Mouse (Mus musculus): ENCODE data around the gene Samd4b.

The Samd4b gene

DNA sequence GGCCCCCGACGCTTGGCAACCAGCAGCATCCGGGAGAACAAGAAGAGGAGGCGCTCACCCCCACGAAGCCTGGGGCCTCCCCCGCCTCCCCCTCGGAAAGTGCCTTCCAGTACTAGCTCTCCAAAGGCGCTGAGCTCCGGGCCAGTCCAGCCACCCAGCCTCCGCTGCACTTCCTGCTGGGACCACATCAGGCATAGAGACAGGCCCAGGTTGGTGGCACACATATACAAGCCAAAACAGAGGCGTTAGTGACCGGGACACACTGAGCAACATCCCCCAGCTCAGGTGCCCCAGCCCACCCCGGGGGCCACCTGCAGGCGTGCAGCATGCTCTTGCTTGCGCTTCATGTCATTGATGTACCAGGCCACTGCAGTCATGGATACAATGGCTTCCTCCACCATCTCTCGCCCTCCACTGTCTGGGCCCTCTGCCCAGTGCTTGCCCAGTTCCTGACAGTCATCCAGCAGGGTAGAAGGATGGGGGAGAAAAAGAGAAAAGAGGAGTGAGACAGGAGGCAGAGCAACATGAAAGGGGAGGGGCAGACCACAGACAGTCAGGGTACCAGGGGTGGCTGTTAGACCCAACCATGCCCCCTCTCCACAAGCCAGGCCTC is 230.2 kb downstream of the Samd4b start:
- CTCF ChIA-PET, result interaction anchor here (1.0 kb wide), 1 partner anchor 18 kb away, joined by 4 read pairs; no protein-coding TSS in a partner anchor

DNA sequence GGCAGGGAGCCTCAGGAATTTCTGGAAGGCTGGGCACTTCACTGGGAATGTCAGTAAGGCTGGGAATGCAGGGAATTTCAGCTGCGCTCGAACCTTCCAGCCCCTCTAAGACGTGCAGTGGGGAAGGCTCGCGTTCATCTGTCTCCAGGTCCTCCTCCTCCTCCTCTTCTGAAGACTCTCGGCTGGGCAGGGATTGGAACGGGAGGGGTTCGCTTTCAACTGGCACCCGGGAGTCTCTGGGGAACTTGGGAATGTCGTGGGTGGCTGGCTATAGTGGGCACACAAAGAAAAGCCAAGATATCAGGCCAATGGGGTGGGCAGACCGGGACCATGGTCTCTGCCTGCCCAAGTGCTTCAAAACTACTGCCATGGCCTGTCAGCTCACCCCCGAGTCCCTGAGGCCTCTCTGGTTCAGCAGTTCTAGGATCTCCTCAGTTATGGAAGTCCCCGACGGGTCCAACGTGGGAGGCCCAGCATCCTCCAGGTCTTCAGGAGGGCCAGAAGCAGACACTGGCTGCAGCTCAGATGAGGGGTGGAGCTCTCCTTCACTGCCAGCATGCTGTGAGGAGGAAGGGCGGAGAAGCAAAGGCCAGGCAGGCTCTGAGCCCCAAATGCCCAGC is 235.4 kb downstream of the Samd4b start:
- CTCF ChIA-PET, result no interaction called here

DNA sequence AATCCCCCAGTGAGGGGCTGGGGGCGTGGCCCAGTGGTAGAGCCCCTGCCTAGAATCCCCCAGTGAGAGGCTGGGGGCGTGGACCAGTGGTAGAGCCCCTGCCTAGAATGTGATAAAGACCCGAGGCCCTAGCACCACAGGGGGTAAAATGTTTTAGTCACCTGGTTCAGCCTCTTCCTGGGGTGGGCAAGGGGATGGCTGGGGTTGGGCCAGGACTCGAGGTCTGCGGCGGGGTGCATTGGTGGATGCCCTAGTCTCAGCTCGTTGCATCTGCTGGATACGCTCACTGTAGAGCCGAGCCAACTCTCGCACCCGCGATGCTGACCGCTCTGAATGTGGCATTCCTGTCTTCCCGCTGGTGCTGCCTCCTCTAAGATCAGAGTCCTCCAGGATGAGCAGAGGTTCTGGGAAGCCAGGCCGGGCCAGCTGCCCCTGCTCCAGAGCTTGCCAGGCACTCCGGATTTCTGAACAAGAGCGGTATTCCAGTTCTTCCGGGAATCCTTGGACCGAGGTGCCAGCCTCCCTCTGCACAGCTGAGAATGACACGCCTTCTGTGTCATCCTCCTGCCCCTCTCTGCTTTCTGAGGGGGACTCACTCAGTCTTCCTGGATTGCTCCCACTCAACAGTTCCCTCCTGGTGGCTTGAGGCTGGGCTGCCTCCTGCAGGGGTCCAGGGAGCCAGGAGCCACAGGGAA is 236.2 kb downstream of the Samd4b start:
- CTCF ChIA-PET, result no interaction called here

DNA sequence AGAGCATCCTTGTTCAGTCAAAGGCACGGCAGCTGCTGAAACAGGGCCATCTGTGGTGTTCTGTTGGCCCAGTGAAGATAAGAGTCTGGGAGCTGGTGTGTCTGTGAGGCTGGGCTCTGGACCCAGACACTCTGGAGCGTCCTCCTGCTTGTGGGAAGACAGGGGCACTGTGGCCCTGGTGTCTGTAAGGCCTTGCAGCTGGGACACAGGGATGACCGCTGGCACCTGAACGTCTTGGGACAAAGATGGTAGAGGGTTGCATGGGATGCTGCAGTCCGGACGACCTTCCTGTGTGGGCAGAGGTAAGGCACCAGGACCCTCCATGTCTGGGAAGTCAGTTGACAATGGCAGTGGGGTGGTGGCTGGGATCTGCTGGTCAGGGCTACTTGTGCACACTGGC is 237.7 kb downstream of the Samd4b start:
- CTCF ChIA-PET, result no interaction called here

DNA sequence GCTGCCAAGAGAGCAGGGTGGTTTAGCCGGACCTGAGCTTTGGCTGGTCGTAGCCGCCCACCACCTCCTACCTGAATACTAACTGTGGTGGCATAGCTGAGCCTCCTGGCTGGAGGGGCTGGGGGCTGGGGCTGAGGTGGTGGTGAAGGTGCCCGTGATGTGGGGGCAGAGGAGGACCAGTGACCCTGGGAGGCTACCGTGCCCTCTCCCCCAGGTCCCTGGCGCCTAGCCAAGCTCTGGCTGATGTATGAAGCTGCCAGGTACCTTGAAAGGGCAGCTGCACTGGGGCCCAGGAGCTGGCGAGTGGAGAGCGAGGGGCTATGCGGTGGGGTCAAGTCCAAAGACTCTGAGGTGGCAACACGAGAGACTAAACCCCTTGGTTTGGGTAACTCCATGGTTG is 238.1 kb downstream of the Samd4b start:
- CTCF ChIA-PET, result no interaction called here

DNA sequence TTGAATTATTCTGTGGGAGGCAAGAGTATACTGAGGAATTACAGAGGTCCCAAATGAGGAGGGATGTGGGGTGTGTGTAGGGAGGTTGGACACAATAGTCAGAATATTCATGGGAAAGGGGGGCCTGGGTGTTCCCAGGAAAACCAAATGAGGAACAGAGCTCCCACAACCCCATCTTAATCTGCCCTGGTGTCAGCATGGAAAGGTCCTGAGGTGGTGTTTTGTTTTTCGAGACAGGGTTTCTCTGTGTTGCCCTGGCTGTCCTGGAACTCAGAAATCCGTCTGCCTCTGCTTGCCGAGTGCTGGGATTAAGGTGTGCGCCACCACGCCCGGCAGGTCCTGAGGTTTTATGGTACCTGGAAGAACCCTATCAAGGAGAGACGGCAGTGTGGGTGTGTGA is 239.5 kb downstream of the Samd4b start:
- CTCF ChIA-PET, result no interaction called here

DNA sequence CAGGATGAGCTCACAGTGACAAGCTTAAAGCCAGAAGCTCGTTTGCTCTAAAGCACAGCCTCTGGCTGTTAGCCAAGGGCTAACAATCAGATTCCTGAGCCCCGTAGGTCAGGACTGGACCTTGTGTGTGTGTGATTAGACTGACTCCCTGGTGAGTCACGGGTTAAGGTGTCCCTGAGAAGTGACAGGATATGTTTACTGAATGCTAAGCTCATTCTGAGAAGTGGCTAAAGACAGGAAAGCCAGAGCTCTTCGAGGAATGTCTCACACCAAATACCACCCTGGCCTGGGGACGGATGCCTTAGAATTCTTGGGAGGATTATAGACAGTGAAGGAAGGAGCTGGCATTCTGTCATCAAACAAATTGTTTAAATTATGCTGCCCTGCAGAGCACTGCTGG is 240.0 kb downstream of the Samd4b start:
- CTCF ChIA-PET, result no interaction called here

DNA sequence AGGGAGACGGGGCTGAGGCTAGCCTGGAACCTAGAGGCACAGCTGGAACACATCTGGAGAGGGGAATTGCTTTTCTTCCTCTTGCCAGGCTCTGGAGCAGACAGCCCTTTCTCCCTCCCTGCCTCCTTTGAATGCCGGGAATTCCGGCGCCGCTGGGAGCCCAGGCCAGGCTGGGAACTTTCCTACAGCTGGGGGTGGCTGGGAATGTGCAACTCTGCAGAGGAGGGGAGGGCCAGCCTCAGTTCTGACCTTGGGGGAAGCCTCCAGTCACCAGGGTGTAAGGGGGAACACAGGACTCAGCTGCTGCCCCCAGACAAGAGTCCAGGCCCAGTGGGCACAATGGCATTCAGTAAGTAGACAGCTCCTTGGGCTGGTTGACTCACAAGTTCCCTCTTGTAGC is 241.0 kb downstream of the Samd4b start:
- CTCF ChIA-PET, result interaction anchor here (0.7 kb wide), 1 partner anchor 86 kb away, joined by 3 read pairs; no protein-coding TSS in a partner anchor

DNA sequence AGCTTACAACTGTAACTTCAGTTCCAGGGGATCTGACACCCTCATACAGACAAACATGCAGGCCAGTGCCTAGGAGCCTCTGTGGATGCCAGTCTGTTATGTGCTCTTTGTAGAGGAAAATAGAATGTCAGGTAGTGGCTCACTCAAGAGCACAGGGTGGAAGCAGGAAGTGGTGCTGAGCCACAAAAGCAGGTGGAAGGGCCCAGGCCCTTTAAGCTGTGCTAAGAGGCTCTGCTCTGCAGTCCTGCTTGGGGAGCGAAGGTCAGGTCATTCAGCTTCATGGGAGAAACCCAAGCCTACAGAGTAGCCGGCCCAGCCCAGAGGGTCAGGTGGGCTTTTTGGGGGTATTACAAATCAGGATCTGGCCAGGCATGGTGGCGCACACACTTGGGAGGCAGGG is 242.7 kb downstream of the Samd4b start:
- CTCF ChIA-PET, result no interaction called here

DNA sequence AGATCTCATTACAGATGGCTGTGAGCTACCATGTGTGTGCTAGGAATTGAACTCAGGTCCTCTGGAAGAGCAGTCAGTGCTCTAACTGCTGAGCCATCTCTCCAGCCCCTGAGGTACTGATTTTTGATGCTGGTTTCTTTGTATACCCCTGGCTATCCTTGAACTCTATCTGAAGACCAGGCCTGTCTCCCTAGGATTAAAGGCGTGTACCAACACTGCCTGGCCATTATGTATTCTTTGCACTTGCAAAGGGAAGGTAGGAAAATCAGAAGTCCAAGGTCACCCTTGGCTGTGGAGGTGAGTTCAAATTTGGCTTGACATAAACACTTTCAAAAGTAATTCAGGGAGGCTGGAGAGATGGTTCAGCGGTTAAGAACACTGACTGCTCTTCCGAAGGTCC is 243.3 kb downstream of the Samd4b start:
- CTCF ChIA-PET, result no interaction called here

DNA sequence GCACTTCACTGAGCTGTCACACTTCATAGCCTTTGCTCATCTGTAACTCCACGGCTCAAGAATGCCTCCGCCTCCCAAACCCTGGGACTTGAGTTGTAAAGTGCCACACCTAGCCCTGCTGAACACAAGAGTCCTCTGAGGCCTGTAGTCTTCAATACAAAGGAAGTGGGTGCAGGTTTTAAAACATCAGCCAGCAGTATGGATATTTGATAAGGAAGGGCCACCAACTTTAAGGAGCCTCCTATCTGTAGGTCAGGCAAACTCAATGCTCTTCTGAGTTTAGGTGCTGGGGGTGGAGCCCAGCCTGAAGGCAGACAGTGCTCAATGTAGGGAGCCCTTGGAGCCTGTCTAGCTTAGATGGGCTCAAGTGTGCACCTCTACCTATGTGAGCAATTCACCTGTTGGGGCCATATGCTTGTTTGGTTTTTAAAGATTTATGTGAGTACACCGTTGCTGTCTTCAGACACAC is 243.8 kb downstream of the Samd4b start:
- CTCF ChIA-PET, result no interaction called here

DNA sequence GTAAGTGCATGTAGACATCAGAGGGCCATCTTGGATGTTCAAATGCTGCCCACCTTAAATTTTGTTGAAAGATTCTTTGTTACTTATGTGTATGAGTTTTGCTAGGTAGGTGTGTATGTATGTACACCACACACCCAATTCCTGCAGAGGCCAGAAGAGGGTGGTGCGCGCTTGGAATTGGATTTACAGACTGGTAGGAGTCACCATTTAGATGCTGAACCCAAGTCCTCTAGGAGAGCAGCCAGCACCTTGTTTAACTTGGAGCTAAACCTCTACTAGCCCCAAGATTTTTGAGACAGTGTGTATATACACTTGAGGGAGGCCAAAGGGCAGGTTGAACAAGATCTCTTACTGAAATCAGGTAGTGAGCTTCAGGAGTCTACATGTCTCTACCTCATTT is 244.7 kb downstream of the Samd4b start:
- CTCF ChIA-PET, result interaction anchor here (0.8 kb wide), 1 partner anchor 18 kb away, joined by 7 read pairs; no protein-coding TSS in a partner anchor

DNA sequence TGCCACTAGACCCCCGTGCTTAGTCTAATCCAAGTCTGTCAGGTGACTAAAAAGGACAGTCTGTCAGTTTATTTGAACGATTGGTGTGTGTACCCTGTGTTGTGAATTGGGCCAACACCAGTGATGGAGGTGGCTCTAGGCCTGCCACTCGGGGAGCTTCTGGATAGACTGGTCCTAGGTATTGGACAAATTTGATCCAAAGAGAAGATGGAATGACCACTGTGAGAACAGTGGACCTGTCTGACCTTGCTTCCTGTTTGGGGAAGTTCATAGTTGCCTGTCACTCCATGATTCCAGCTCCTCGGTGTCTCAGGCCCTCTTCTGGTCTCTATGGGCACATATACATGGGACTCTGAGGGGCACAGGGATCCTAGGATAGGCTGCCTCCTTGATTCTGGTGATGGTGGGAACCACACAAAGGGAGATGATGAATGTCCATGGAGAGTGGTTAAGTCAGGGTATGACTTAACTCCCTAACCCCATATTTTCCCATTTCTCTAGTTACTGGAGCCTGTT is 246.2 kb downstream of the Samd4b start:
- CTCF ChIA-PET, result no interaction called here

DNA sequence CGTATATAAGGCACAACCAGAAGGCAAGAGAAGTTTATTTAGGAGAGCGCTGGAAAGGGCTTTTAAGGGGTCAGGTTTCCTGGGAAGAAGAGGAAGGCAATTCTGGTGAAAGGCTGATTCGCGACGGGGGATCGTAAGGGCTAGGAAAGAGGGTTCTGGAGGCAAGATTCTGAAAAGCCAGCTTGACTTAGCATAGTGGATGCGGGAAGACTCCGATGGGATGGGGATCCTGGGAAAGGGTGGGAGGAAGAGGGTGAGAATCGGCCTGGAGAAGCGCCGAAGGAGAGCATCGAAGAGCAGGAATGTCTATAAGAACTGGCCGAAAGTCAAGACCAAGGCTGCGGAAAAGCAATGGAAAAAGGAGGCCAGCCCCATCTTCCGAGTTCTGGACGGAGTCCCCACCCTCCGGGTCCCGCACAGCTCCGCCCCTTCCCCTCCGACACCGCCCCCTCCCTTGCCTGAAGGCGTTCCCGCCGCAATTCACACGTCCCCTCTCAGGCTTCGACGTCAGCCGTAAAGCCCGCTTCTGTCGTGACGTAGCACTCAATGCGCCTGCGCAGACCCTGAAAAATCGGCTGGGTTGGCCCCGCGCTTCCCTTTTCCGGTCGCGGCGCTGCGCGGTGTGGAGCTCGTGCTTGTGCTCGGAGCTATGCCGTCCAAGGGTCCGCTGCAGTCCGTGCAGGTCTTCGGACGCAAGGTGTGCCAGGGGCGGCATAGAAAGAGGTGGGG is 247.6 kb downstream of the Samd4b start, which contains the start of gene Rps16:
Rps16 (plus strand) TSS at position 498 of the 729 bp plus-strand sequence.
- CTCF ChIA-PET, result no interaction called here
